Mouse (Mus musculus): Measurements from ENCODE around the gene Pnmal1.

- TF ChIP-seq POLR2A (IDR thresholded peaks at IDR 0.05; ENCODE audit: low read depth, low read length) (no peak), CTCF (IDR thresholded peaks at IDR 0.05; ENCODE audit: extremely low read depth, insufficient read length, insufficient replicate concordance, low read depth, low read length) (peak; percentile 60; the same call in 1 of the 2 replicates)
These were observed 28.6 kb upstream of the Pnmal1 start for GRCm38 (mm10) chr7:16930850-16931249.

Data from small intestine, adult 2 months (tissue).